Mouse (Mus musculus): ENCODE data around the gene Hmgb1. TPM values are rescaled to one million over a fixed set of nuclear protein-coding genes. Genes with fewer than 3 reads are reported as not detected.

Gene Hmgb1
- polyA plus RNA-seq, 1 experiment from 2014 or later = 2,020 TPM

GRCm38 (mm10) chr5:148998512-148998911 lies 185.8 kb downstream of the Hmgb1 start:
- no peak overlapping the region for H3K4me3 ChIP-seq (ENCODE audit: low read depth, low read length)
- 87% methylated on average over 14 of the region's 14 CpGs for WGBS

DNA sequence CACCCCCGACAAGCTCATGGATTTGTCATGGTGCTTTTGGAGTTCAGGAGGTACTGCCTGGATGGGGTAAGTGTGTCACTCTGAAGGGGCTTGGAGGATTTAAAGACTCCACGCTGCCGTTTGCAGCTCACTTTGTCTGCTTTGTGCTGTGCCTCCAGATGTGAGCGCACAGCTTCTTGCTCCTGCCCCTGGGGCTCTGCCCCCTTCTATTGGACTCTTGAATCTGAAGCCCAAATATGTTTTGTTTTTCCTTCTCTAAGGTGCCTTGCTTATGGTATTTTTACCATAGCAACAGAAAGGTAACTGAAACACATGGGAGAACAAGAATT lies 187.6 kb downstream of the Hmgb1 start:
- H3K27me3 ChIP-seq (ENCODE audit: control insufficient read depth, insufficient read depth, low read length) = no peaks in the 10 kb centered on the region
- 52% methylated on average over 4 of the region's 4 CpGs for WGBS
- ATAC-seq (replicated peaks; ENCODE audit: low FRiP score) (no peak), DNase-seq (ENCODE audit: low spot score) (no peak)
- H3K36me3 ChIP-seq (ENCODE audit: control insufficient read depth, insufficient read depth, low read length) = no peaks in the 10 kb centered on the region
- H3K9me3 ChIP-seq (ENCODE audit: control insufficient read depth, low read length) = no peaks in the 10 kb centered on the region
- no peak overlapping the region for H3K4me3 ChIP-seq (ENCODE audit: low read depth, low read length)
- no peak overlapping the region for H3K4me2 ChIP-seq (ENCODE audit: low read depth, low read length, severe bottlenecking)
- H3K9ac ChIP-seq (ENCODE audit: low read length) = no peak overlapping the region
- H3K27ac ChIP-seq (ENCODE audit: low read depth, low read length) = no peak overlapping the region
- H3K4me1 ChIP-seq (replicated peaks; ENCODE audit: control insufficient read depth, insufficient read depth, low read length) = no peaks in the 10 kb centered on the region

More at GRCm38 (mm10) chr5:148998512-148998911, 185.8 kb downstream of the Hmgb1 start:
- no peaks in the 10 kb centered on the region for H3K9me3 ChIP-seq (ENCODE audit: control insufficient read depth, low read length)
- no peak overlapping the region for H3K9ac ChIP-seq (ENCODE audit: low read length)
- H3K4me2 ChIP-seq (ENCODE audit: low read depth, low read length, severe bottlenecking) = no peak overlapping the region
- ATAC-seq (replicated peaks; ENCODE audit: low FRiP score) (no peak), DNase-seq (ENCODE audit: low spot score) (no peak)
- no peaks in the 10 kb centered on the region for H3K4me1 ChIP-seq (replicated peaks; ENCODE audit: control insufficient read depth, insufficient read depth, low read length)
- H3K36me3 ChIP-seq (ENCODE audit: control insufficient read depth, insufficient read depth, low read length) = no peaks in the 10 kb centered on the region
- no peaks in the 10 kb centered on the region for H3K27me3 ChIP-seq (ENCODE audit: control insufficient read depth, insufficient read depth, low read length)
- H3K27ac ChIP-seq (ENCODE audit: low read depth, low read length) = no peak overlapping the region

Other genes starting within 250 kb of the Hmgb1 start
- 4.6 TPM in 1 of 2 replicates, not detected in the other for gene Gm42791, start 189.3 kb downstream of the Hmgb1 start, polyA plus RNA-seq (2014; fragmentation: Nextera tagmentation; extraction: Ambion mirVana)
- gene Uspl1, start 139 bp downstream of the Hmgb1 start, polyA plus RNA-seq (2014; fragmentation: Nextera tagmentation; extraction: Ambion mirVana) = 71.2 and 74.9 TPM in 2 replicates
- 4.5 and 4.7 TPM in 2 replicates for gene Alox5ap, start 80.3 kb upstream of the Hmgb1 start, polyA plus RNA-seq (2014; fragmentation: Nextera tagmentation; extraction: Ambion mirVana)
- gene Medag, start 227.3 kb upstream of the Hmgb1 start, polyA plus RNA-seq (2014; fragmentation: Nextera tagmentation; extraction: Ambion mirVana) = 1.0 and 1.4 TPM in 2 replicates